Mouse (Mus musculus) liver, adult 2 months (tissue): Measurements from ENCODE around the gene Ccdc194. TPM values are rescaled to one million over a fixed set of nuclear protein-coding genes. Genes with fewer than 3 reads are reported as not detected.
"Not testable (repeated sequence)": the region's sequence is repeated elsewhere in the genome, so short reads cannot be mapped to it uniquely, and the experiment has no call there.

Source experiments
- DNase-seq: peaks from one replicate; pipeline ENCODE4 v3.0.0-alpha.2; 2011; ENCODE audit warnings: low read depth, low spot score; ENCODE audit errors: extremely low read depth
- H3K27ac ChIP-seq: fragments of 200-500 bp; replicated peaks from 2 replicates; pipeline ENCODE4 v1.5.1; 2012; ENCODE audit warnings: low read depth, mild to moderate bottlenecking, control low read depth, inconsistent platforms, low read length; ENCODE audit not compliant: insufficient read depth
- H3K27me3 ChIP-seq: fragments of 200-500 bp; 2 replicates; pipeline ENCODE4 v1.6.1; 2012; ENCODE audit warnings: mild to moderate bottlenecking, moderate library complexity, low read length, inconsistent platforms; ENCODE audit not compliant: control insufficient read depth, insufficient read depth
- H3K36me3 ChIP-seq: fragments of 200-500 bp; 2 replicates; pipeline ENCODE4 v1.6.1; 2012; ENCODE audit warnings: low read length, inconsistent platforms; ENCODE audit not compliant: control insufficient read depth, insufficient read depth
- H3K4me1 ChIP-seq: fragments of 200-500 bp; 2 replicates; pipeline ENCODE4 v1.6.1; 2011; ENCODE audit warnings: low read length; ENCODE audit not compliant: control insufficient read depth, insufficient read depth
- H3K4me3 ChIP-seq: fragments of 200-500 bp; 2 replicates; pipeline ENCODE4 v1.5.1; 2011; ENCODE audit warnings: low read depth, mild to moderate bottlenecking, control low read depth, low read length, moderate library complexity; ENCODE audit not compliant: insufficient read depth
- H3K79me2 ChIP-seq: fragments of 200-500 bp; 2 replicates; pipeline ENCODE4 v1.6.1; 2012; ENCODE audit warnings: inconsistent platforms, mild to moderate bottlenecking, low read length, moderate library complexity; ENCODE audit not compliant: control insufficient read depth, insufficient read depth
- H3K9ac ChIP-seq: fragments of 200-500 bp; 2 replicates; pipeline ENCODE4 v1.6.1; 2012; ENCODE audit warnings: low read depth, mild to moderate bottlenecking, control low read depth, inconsistent platforms, low read length
- CTCF ChIP-seq: fragments of 200-500 bp; IDR thresholded peaks from 2 replicates; pipeline ENCODE4 v1.5.1; 2011; ENCODE audit warnings: low read depth, low read length, control low read depth
- POLR2A ChIP-seq: fragments of 200-500 bp; IDR thresholded peaks from 2 replicates; pipeline ENCODE4 v1.6.1; 2011; ENCODE audit warnings: low read length, control low read depth; ENCODE audit not compliant: insufficient read depth; ENCODE audit errors: extremely low read depth
- WGBS: fragments of 180-500 bp; shearing (Covaris S2); methylation state at CpG from one replicate; pipeline ENCODE4 v1.1.7; 2018; 5-methylcytosine and 5-hydroxymethylcytosine counted together
- polyA plus RNA-seq: library from polyadenylated mRNA; depleted of rRNA; stranded (reverse); fragments of >200 nt; gene quantifications from 2 replicates; pipeline ENCODE4 v1.2.3, GENCODE M21; 2012
- total RNA-seq: library from RNA; depleted of rRNA; stranded (reverse); fragments of >200 nt; gene quantifications from 2 replicates; pipeline ENCODE4 v1.2.3, GENCODE M21; 2014

The Ccdc194 gene
- total and polyA plus RNA-seq, 2 experiments: not detected

- WGBS: under 1% methylated on average over 37 of the region's 37 CpGs
- peak; percentile 52 for TF ChIP-seq POLR2A
- peak; percentile 21 for TF ChIP-seq CTCF
- H3K4me3 ChIP-seq: peak within 1 kb of the TSS; percentile 82
- peak; percentile 95 for DNase-seq
- H3K79me2 ChIP-seq: peaks cover 19% of the 10 kb centered on the region; the same call in 1 of the 2 replicates
- peaks cover 23% of the 10 kb centered on the region for H3K4me1 ChIP-seq
- H3K9ac ChIP-seq: peak within 1 kb of the TSS; percentile 88
- H3K27ac ChIP-seq: peak within 1 kb of the TSS; percentile 96
- H3K27me3 ChIP-seq: no peaks in the 10 kb centered on the region
- H3K36me3 ChIP-seq: no peaks in the 10 kb centered on the region
Measured at GRCm38 (mm10) chr8:71537028-71537867, 11.7 kb upstream of the Ccdc194 start, which contains the start of gene Bst2. Bst2 (minus strand) TSS chr8:71537456.

- Histone ChIP-seq H3K4me3 (peak overlapping the region; percentile 74; the same call in 1 of the 2 replicates), H3K4me1 (peaks cover 23% of the 10 kb centered on the region), H3K79me2 (peaks cover 19% of the 10 kb centered on the region; the same call in 1 of the 2 replicates), H3K27ac (peak overlapping the region; percentile 35; the same call in 1 of the 2 replicates), H3K9ac (peak overlapping the region; percentile 88), H3K27me3 (no peaks in the 10 kb centered on the region), H3K36me3 (no peaks in the 10 kb centered on the region)
- TF ChIP-seq POLR2A: no peak
- no peak for TF ChIP-seq CTCF
- DNase-seq: no peak
- 63% methylated on average over 5 of the region's 5 CpGs for WGBS
Measured at GRCm38 (mm10) chr8:71535663-71536062, 10.2 kb upstream of the Ccdc194 start.

GRCm38 (mm10) chr8:71534263-71534810 lies 8.8 kb upstream of the Ccdc194 start:
- no peak overlapping the region for H3K9ac ChIP-seq
- H3K36me3 ChIP-seq: no peaks in the 10 kb centered on the region
- DNase-seq: peak; percentile 81
- H3K79me2 ChIP-seq: peaks cover 19% of the 10 kb centered on the region; the same call in 1 of the 2 replicates
- peaks cover 23% of the 10 kb centered on the region for H3K4me1 ChIP-seq
- WGBS: 34% methylated on average over 3 of the region's 3 CpGs
- H3K27ac ChIP-seq: peak overlapping the region; percentile 58
- H3K4me3 ChIP-seq: no peak overlapping the region
- no peaks in the 10 kb centered on the region for H3K27me3 ChIP-seq
- TF ChIP-seq CTCF: peak; percentile 52; the same call in 1 of the 2 replicates
- TF ChIP-seq POLR2A: no peak

GRCm38 (mm10) chr8:71530735-71531467 lies 5.4 kb upstream of the Ccdc194 start:
- H3K4me3 ChIP-seq, H3K27me3 ChIP-seq, H3K36me3 ChIP-seq, H3K79me2 ChIP-seq, H3K9ac ChIP-seq, H3K27ac ChIP-seq: not testable (repeated sequence)
- peak; percentile 33 for DNase-seq
- WGBS: 81% methylated on average over 7 of the region's 12 CpGs
- peaks cover 14% of the 10 kb centered on the region for H3K4me1 ChIP-seq
- TF ChIP-seq CTCF: peak; percentile 40

- no peak overlapping the region for H3K4me3 ChIP-seq
- 78% methylated on average over 11 of the region's 11 CpGs for WGBS
- H3K4me1 ChIP-seq: no peaks in the 10 kb centered on the region; the same call in 1 of the 2 replicates
- TF ChIP-seq POLR2A (no peak), CTCF (no peak)
- H3K79me2 ChIP-seq: no peaks in the 10 kb centered on the region
- no peaks in the 10 kb centered on the region for H3K36me3 ChIP-seq
- H3K27me3 ChIP-seq: no peaks in the 10 kb centered on the region
- H3K27ac ChIP-seq: peak overlapping the region; percentile 67
- DNase-seq: no peak
- no peak overlapping the region for H3K9ac ChIP-seq
Measured at GRCm38 (mm10) chr8:71528362-71529073, 3.0 kb upstream of the Ccdc194 start.
